Mouse (Mus musculus) skeletal muscle tissue, adult 2 months (tissue): ENCODE measurements around the gene Zfp791.
A peak's percentile ranks its signal among the peaks of the same experiment; 100 is the strongest.
"Not testable (repeated sequence)": the region's sequence is repeated elsewhere in the genome, so short reads cannot be mapped to it uniquely, and the experiment has no call there.

Experiments
- DNase-seq: peaks from one replicate; pipeline ENCODE4 v3.0.0-alpha.2; 2012; ENCODE audit warnings: low read depth, low spot score

Gene Zfp791

DNA sequence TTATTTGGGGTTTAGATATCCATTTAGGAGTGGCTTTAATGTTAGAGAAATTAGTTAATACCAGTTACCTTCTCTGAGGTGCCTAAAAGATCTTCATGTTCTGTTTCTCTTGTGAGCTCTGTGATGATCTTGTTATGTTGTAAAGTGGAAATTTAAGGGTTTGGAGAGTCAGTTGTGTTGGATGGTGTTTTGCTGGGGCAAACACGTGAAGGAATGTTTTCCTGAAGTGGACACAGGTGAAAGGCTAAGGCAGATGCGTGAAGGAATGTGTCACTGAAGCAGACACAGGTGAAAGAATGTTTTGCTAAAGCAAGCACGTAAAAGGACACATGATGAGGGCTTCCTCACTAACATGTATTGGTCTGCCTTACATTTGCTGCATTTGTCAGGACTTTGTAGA, at the start of gene Zfp791:
Zfp791 (minus strand) TSS at position 101 of the 400 bp plus-strand sequence.
- no peak for DNase-seq

DNA sequence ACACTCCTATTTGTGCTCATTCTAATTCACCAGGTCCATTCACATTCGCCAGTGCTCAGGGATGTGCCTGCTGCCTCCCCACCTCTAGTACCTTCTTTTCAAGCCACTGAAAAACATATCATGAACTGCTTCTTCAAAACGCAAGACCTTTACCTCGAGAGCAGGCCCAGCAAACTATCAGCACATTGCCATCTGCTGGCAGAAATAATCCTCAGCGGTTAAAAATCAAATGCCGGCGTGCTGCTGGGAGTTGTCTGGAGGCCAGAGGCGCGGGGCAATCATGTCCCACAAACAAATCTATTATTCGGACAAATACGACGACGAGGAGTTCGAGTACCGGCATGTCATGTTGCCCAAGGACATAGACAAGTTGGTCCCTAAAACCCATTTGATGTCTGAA, 48.4 kb upstream of the Zfp791 start:
- no peak for DNase-seq

DNA sequence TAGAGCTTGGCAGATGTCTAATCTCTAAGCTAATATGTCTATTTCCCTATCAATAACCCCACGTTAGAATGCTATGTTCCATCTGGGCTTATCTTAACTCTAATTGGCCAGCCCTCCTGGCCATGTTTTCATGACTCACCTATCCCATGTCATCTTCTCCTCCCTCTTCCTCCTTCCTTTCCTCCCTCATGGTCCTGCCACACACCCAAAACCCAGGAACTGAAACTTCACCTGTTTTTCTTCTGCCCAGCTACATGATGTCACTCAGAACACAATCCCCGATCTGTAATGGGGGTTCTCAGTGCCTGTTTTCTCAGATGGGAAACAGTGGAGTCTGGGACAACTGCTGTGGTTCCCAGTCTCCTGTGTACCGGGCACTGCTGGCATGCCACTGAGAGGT, 28.7 kb upstream of the Zfp791 start, which contains the start of gene Cks1brt:
Cks1brt (plus strand) TSS at position 301 of the 400 bp plus-strand sequence.
- no peak for DNase-seq

DNA sequence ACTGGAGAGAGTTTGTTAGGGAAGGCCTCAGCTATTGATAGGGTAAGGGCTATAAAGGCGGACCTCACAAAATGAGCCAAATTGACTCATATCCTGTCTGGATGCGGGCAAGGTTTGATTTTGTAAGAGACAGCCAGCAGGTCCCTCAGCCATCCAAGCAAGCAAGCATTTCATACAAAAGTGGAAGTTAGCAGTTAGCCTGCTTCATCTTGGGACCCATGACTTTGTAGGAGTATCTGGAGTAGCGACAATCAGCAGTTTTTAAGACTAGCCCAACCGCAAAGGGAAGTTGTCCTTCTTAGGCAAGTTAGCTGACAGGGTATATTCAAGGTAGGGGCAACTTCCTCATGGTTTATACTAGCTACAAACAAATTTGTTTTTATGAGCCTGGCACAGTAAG, 19.6 kb upstream of the Zfp791 start:
- DNase-seq, result peak; percentile 43

DNA sequence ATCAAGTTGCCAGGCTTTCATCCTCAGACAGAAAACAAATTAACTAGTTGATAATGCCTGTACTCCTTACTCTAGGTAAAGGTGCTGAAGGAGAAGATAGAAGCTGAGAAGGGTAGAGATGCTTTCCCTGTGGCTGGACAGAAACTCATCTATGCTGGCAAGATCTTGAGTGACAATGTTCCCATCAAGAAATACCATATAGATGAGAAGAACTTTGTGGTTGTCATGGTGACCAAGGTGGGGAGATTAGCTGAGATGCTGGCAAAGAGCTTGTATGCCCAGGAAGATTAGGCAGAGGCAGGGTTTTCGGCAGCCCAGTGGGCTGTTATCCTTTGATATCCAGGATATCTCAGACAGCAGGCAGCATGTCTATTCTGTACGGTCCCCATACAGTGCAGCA, 12.8 kb upstream of the Zfp791 start:
- not testable (repeated sequence) for DNase-seq

DNA sequence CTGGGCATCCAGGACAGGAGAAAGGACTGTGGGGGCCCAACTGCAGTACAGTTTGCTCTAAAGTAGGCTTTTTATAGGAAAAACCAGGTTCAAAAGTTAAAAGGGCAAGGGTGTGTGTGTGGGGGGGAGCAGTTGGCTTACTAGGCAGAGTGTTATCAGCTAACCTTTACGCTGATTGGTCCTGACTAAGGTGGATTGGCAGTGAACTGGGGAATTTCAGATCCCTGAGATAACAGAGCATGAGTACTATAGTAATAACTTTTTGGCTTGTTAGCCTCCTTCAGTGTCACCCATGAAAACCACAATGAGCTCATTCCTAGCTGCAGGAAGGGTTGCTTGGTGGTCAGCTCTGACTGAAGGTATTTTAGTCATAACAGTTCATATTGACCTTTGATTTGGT, 9.4 kb upstream of the Zfp791 start:
- DNase-seq, result no peak

DNA sequence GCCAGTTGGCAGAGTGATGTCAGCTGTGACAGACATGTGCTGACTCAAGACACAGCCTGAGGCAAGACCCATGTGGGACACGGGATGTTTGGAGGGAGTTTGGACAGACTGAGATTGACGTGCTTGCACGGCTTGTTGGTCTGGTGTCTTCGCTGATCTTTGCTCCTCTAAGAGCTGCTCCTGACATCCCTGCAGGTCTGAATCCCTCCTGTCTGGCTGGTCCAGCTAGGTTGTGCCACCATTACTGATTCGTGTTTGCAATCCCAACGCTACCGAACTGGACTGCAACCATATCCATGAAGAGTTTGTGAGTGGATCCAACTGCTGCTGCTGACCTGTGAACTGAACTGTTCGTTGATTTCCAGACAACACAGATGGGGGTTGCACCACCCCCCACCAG, 796 bp upstream of the Zfp791 start:
- no peak for DNase-seq

DNA sequence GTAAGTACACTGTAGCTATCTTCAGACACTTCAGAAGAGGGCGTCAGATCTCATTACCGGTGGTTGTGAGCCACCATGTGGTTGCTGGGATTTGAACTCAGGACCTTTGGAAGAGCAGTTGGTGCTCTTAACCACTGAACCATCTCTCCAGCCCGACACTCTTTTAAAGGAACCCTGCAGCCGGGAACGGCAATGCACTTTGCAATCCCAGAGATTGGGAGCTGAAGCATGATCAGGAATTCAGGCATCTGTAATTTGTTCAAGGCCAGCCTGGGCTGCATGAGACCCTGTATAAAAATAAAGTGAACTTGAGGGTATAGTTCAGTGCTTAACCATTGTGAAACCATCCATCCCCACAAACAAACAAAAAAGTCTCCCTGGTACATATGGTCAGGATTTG, 2.6 kb downstream of the Zfp791 start:
- DNase-seq, result not testable (repeated sequence)

DNA sequence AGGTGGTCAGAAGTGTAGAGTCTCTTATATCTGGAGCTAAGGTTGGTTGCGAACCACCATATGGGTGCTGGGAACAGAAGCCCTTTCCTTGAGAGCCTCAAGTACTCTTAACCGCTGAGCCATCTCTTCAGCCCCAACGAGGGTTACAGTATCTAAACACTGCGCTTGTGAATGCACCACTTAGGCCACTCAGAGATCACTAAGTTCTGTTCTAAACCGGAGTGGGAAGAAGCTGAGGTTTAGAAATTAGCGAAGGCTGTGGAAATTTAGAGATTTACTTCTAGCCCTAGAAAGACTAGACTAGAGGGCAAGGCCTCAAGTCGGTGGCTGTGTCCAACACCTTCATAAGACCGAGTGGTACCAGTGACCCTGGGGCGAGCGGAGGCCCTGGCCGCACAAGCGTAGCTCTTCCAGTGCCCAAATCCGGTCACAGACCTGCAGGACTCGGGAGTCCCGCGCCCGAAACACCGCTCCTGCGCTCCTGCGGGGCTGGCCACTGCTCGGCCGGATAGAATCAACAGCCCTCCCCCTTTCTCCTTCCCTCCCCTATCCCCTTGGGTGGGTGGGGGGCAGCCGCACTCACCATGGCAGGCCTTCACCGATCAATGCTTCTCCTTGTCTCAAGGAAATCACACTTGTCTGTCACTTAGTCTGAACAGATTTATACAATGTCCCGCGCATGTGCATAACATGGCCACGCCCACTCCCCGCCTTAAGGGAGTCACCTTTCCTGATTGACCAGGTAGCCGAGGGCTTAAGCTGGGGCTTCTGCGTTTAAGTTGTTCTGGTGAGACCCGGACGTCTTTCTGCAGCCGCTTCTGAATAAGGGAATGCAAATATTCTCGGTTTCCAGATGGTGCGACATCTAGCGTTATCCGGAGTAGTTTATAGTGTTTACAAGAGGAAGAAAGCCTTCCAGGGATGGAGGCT, 3.6 kb downstream of the Zfp791 start:
- DNase-seq, result peak; percentile 33

DNA sequence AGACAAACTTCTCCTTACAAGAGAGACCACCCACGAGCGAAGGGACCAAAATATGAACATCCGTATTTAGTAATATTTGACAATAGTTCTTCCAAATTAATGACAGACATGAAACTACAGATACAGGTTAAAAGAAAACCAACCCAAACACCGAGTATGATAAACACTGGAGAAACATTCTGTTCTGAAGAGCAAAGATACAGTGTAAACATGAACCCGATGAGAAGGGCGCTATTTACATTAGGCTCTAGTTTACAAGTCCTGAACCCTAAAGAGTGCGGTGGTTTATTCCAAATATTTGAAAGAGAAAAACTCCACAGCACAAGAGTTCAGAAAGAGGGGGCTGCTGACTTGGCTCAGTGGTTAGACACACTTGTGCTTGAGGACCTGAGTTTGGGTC, 5.9 kb downstream of the Zfp791 start:
- no peak for DNase-seq

DNA sequence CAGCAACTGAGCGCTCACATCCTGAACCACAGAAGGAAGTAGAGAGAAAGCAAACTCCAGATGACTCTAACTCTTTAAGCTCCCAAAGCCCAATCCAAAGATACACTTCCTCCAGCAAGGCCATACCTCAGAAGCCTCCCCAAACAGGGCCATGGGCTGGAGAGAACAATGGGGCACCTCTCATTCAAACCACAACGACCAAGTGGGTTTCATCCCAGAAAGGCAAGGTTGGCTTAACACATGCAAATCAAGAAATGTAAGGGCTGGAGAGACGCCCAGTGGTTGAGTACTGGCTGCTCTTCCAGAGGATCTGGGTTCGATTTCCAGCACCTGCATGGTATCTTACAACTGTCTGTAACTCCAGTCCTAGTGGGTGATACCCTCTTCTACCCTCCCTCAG, 7.4 kb downstream of the Zfp791 start:
- DNase-seq, result no peak

DNA sequence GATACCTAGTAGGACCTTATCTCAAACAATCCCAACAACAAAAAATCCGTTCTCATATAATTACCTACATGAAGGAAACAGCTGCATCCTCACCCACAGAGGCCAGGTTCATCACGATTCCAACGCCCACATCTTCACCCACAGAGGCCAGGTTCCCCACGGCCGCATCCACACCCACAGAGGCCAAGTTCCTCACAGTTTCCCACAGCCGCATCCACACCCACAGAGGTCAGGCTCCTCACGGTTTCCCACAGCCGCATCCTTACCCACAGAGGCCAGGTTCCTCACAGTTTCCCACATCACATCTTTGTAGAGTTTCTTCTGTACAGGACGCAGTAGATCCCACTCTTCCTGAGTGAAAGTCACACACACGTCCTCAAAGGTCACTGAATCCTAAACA, 9.7 kb downstream of the Zfp791 start:
- DNase-seq, result no peak

DNA sequence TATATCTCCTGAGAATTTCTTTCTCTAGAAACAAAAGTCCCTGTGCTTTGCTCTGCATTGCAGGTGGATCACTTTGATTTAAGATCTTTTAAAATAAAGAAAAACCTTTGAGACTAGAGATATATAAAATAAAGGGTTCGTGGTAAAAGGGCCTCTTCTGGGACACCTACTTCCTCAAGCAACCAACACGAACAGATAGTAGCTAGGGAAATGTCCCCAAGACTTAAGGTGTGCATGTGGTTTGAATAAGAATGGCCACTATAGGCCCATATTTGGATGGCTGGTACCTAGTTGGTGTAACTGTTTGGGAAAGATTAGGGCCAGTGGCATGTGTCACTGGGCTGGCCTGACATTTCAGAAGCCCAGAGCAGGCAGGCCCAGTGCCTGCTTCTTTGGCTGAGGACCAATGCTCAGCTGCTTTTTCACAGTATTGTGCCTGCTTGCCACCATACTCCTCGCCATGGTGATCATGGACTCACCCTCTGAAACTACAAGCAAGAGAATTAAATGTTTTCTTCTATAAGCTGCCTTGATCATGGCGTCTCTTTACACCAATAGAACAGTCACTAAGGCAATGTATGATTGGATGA, 22.7 kb downstream of the Zfp791 start:
- no peak for DNase-seq

DNA sequence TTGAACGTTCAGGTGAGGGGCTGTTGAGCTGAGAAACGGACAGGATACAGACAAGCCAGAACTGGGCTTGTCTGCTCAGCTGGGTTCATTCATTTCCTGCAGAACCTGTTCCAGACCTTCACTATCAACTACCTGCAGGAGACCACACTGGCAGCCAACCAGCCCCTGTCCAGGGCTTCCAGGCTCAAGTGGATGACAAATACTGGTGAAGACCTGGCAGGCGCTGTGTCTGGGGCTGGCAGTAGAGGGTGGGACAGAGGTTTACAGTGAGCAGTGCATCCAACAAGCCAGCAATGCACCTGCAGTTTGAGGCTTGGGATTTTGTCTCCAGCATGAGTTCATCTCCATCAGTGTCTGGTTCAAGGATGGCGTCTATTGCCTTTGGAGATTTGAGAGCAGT, 26.0 kb downstream of the Zfp791 start:
- DNase-seq, result no peak

DNA sequence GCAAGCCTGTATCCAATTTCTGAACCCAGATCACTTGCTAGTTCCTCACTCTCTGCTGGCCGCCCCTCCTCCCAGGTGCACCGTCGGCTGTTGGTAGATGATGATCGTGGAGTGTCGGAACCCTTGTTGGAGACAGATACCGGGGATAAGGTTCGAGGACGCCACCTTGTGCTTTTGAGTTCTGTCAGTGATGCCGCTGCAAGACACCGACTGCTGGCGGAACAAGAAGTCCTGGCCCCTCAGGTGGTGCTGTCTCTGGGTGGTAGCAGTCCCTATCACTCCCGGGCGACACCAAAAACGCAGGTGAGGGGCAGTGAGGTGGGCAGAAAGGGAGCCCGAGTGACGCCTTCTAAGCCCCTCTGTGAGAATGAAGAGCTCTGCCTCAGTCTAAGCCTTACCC, 26.7 kb downstream of the Zfp791 start:
- DNase-seq, result no peak

DNA sequence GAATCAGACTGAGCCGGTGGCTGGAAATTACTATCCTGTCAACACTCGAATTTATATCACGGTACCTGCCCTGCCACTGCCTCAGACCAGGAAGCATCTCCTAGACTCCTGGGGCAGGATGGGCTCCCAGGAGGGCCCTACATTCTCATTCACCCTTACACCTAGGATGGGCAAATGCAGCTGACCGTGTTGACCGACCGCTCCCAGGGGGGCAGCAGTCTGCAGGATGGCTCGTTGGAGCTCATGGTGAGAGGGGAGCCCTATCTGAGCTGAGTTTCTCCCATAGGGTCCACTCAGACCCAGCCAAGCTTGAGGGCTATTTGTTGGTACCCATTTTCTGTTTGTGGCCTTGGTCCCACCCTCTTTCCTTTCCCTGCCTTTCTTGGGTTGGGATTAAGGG, 27.3 kb downstream of the Zfp791 start:
- no peak for DNase-seq

DNA sequence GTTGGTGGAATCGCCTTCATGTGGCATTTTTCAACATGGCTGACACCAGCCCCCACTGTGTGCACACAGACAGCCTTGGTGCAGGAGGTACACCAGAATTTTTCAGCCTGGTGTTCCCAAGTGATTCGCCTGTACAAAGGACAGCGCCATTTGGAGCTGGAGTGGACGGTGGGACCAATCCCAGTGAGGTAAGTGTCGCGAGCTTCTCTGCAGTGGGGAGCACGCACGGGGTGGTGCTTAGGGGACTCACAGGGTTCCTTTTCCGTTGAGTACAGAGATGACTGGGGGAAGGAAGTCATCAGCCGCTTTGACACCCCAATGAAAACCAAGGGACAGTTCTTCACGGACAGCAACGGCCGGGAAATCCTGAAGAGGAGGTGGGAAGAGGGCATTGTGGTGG, 27.8 kb downstream of the Zfp791 start:
- DNase-seq, result no peak

DNA sequence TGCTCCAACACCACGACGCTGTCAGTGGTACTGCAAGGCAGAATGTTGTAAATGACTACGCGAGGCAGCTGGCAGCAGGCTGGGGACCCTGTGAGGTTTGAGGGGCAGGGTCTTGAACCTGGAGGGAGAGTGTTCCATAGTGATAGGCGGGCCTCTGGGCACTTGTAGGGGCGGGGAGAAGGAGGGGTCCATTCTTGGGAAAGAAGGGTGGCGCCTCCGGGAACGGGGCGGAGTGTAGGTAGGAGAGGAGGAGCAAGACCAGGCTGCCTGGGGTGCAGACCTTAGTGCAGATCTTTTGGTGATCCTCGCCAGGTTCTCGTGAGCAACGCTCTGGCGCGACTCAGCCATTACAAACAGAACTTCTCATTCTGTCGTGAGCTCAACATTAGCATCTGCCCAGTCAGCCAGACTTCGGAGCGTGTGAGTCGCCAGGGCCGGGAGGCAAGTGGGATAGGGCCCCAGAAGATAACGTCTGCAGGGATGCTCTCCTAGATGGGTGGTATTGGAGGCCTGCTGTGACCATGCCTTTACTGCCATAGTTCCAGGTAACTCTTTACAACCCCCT, 31.3 kb downstream of the Zfp791 start:
- DNase-seq, result no peak

DNA sequence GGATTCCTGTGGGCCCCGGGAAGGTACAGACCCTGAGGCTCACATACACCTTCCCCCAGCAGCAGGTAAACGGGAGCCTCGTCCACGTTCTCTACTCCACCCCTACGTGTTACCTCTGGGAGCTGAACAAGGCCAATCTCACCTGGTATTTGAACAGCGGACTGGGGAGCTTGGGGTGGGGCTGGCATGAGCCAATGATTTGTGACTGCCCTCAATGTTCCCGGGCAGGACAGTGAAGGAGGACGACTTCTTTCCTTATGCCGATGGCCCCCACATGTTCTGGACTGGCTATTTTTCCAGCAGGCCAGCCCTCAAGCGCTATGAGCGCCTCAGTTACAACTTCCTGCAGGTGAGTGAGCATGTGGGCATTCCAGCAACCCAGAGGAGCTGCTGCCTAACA, 32.0 kb downstream of the Zfp791 start:
- no peak for DNase-seq

DNA sequence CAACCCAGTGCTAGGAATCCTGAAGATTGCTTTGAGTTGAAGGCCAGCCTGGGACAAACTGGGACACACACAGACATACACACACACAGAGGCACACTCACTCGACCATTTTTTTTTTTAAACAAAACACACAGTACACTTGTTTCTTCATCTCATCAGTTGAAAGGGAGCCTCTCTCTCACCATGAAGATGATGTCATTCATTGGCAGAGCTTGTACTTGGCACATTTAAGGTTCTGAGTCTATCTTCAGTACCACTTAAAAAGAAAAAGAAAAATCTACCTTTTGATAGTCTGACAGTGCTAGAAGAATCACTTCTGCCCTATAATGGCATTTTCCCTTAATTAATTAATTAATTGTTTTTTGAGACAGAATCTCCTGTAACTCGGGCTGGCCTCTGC, 34.1 kb downstream of the Zfp791 start:
- no peak for DNase-seq

DNA sequence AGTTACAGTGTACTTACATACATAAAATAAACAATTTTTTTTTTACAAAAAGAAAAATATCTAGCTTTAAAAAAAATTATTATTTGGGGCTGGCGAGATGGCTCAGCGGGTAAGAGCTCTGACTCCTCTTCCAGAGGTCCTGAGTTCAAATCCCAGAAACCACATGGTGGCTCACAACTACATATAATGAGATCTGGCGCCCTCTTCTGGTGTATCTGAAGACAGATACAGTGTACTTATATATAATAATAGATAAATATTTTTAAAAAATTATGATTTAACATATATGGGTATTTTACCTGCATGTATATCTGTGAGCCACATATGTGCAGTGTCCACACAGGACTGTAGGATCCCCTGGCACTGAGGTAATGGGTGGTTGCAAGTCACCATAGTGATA, 36.7 kb downstream of the Zfp791 start:
- DNase-seq, result no peak

DNA sequence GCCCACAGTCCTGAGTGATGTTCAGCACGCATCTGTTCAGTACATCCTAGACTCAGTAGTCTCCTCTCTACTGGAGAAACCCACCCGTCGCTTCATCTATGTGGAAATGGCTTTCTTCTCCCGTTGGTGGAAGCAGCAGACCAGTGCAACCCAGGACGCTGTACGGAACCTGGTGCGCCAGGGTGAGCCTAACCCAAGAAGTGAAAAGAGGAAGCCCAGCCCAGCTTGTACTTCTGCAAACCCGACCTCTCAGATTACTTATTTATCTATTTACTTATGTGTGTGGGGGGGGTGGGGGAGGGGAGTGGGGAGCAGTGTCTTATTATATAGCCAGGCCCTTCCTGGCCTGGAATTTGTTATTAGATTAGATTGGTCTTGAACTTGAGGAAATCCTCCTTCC, 38.3 kb downstream of the Zfp791 start:
- DNase-seq, result no peak
